Mouse (Mus musculus) neural tube, embryonic 15.5 days (tissue): ENCODE results near the gene Zfr2. TPM values are rescaled to one million over a fixed set of nuclear protein-coding genes. Genes with fewer than 3 reads are reported as not detected.

Experiments
- ATAC-seq: fragments of 200-750 bp; cut with Nextera tagmentation; 2 replicates; pipeline ENCODE4 v1.8.0; 2017; ENCODE audit warnings: mild to moderate bottlenecking, moderate TSS enrichment, moderate library complexity; ENCODE audit not compliant: low FRiP score
- H3K27ac ChIP-seq: fragments of 300-500 bp; sonication (generic); replicated peaks from 2 replicates; pipeline ENCODE4 v1.5.1; 2015; ENCODE audit warnings: mild to moderate bottlenecking, inconsistent platforms
- H3K27me3 ChIP-seq: fragments of 300-500 bp; sonication (generic); replicated peaks from 2 replicates; pipeline ENCODE4 v1.6.1; 2015; ENCODE audit warnings: inconsistent platforms
- H3K36me3 ChIP-seq: fragments of 300-500 bp; sonication (generic); 2 replicates; pipeline ENCODE4 v1.6.1; 2015; ENCODE audit warnings: inconsistent platforms
- H3K4me1 ChIP-seq: fragments of 300-500 bp; sonication (generic); 2 replicates; pipeline ENCODE4 v1.6.1; 2015; ENCODE audit warnings: inconsistent platforms
- H3K4me2 ChIP-seq: fragments of 300-500 bp; sonication (generic); 2 replicates; pipeline ENCODE4 v1.6.1; 2015; ENCODE audit warnings: inconsistent platforms, mild to moderate bottlenecking, moderate library complexity
- H3K4me3 ChIP-seq: fragments of 300-500 bp; sonication (generic); replicated peaks from 2 replicates; pipeline ENCODE4 v1.5.1; 2015; ENCODE audit warnings: mild to moderate bottlenecking, inconsistent platforms
- H3K9ac ChIP-seq: fragments of 300-500 bp; sonication (generic); replicated peaks from 2 replicates; pipeline ENCODE4 v1.6.1; 2015; ENCODE audit warnings: mild to moderate bottlenecking, inconsistent platforms
- H3K9me3 ChIP-seq: fragments of 300-500 bp; sonication (generic); replicated peaks from 2 replicates; pipeline ENCODE4 v1.6.1; 2016; ENCODE audit warnings: inconsistent platforms
- WGBS: fragments of 180-500 bp; shearing (Covaris S2); methylation state at CpG from one replicate; pipeline ENCODE4 v1.1.7; 2015; ENCODE audit warnings: mixed read lengths; 5-methylcytosine and 5-hydroxymethylcytosine counted together
- polyA plus RNA-seq: library from polyadenylated mRNA; unstranded; fragments of >200 nt; fragmentation: Nextera tagmentation; extraction: Ambion mirVana; gene quantifications from 2 replicates; pipeline ENCODE4 v1.2.1, GENCODE M21; 2015

Gene Zfr2
- polyA plus RNA-seq, 1 experiment from 2014 or later, result 31.9 TPM

- Histone ChIP-seq H3K9ac (no peak overlapping the region), H3K36me3 (no peaks in the 10 kb centered on the region), H3K4me1 (peaks cover 45% of the 10 kb centered on the region), H3K27ac (no peak overlapping the region), H3K9me3 (no peaks in the 10 kb centered on the region), H3K4me2 (peak overlapping the region; percentile 24; the same call in 1 of the 2 replicates), H3K4me3 (no peak overlapping the region), H3K27me3 (peaks cover 30% of the 10 kb centered on the region)
- no peak for ATAC-seq
- 12% methylated on average over 24 of the region's 24 CpGs for WGBS
Measured at GRCm38 (mm10) chr10:81290698-81291460, 57.9 kb downstream of the Zfr2 start.

- Histone ChIP-seq H3K9ac (no peak within 1 kb of the TSS), H3K4me2 (peak within 1 kb of the TSS; percentile 95), H3K4me3 (peak within 1 kb of the TSS; percentile 90), H3K36me3 (no peaks in the 10 kb centered on the region), H3K9me3 (no peaks in the 10 kb centered on the region), H3K4me1 (peaks cover 46% of the 10 kb centered on the region), H3K27ac (0 out of 2 replicates have a peak within 1 kb of the TSS, but pooled peaks have one; percentile 4), H3K27me3 (peaks cover 30% of the 10 kb centered on the region)
- 80% methylated on average over 9 of the region's 9 CpGs for WGBS
- no peak for ATAC-seq
Measured at GRCm38 (mm10) chr10:81291511-81292104, 58.7 kb downstream of the Zfr2 start, which contains the start of gene Tjp3. Tjp3 (minus strand) TSS chr10:81291581.

GRCm38 (mm10) chr10:81292554-81293333, 59.8 kb downstream of the Zfr2 start, which contains the start of gene Pip5k1c:
Pip5k1c (plus strand) TSS chr10:81292963.
- Histone ChIP-seq H3K4me2 (peak within 1 kb of the TSS; percentile 95), H3K27me3 (peaks cover 27% of the 10 kb centered on the region), H3K27ac (peak within 1 kb of the TSS; percentile 88), H3K36me3 (no peaks in the 10 kb centered on the region), H3K9me3 (no peaks in the 10 kb centered on the region), H3K9ac (peak within 1 kb of the TSS; percentile 91), H3K4me3 (peak within 1 kb of the TSS; percentile 90), H3K4me1 (peaks cover 51% of the 10 kb centered on the region)
- under 1% methylated on average over 80 of the region's 80 CpGs for WGBS
- peak; percentile 94 for ATAC-seq

GRCm38 (mm10) chr10:81293334-81294030, 60.5 kb downstream of the Zfr2 start:
- Histone ChIP-seq H3K4me2 (peak overlapping the region; percentile 95), H3K4me1 (peaks cover 52% of the 10 kb centered on the region), H3K27me3 (peaks cover 22% of the 10 kb centered on the region), H3K27ac (peak overlapping the region; percentile 88), H3K9ac (peak overlapping the region; percentile 91), H3K4me3 (peak overlapping the region; percentile 90), H3K9me3 (no peaks in the 10 kb centered on the region), H3K36me3 (no peaks in the 10 kb centered on the region)
- peak; percentile 25 for ATAC-seq
- 3% methylated on average over 25 of the region's 25 CpGs for WGBS

GRCm38 (mm10) chr10:81294442-81294841, 61.5 kb downstream of the Zfr2 start:
- Histone ChIP-seq H3K4me1 (peaks cover 51% of the 10 kb centered on the region), H3K27me3 (peaks cover 19% of the 10 kb centered on the region), H3K4me2 (peak overlapping the region; percentile 95), H3K4me3 (peak overlapping the region; percentile 90), H3K9ac (peak overlapping the region; percentile 91), H3K36me3 (no peaks in the 10 kb centered on the region), H3K9me3 (no peaks in the 10 kb centered on the region), H3K27ac (peak overlapping the region; percentile 88; the same call in 1 of the 2 replicates)
- no peak for ATAC-seq
- 46% methylated on average over 8 of the region's 8 CpGs for WGBS

- Histone ChIP-seq H3K9me3 (no peaks in the 10 kb centered on the region), H3K4me2 (peak overlapping the region; percentile 95), H3K27me3 (peaks cover 13% of the 10 kb centered on the region), H3K27ac (no peak overlapping the region), H3K9ac (0 out of 2 replicates have a peak overlapping the region, but pooled peaks have one; percentile 91), H3K36me3 (no peaks in the 10 kb centered on the region), H3K4me3 (no peak overlapping the region), H3K4me1 (peaks cover 47% of the 10 kb centered on the region)
- ATAC-seq, result no peak
- 98% methylated on average over 6 of the region's 6 CpGs for WGBS
Measured at GRCm38 (mm10) chr10:81295185-81295584, 62.2 kb downstream of the Zfr2 start.

GRCm38 (mm10) chr10:81297246-81297645, 64.3 kb downstream of the Zfr2 start:
- H3K4me1 ChIP-seq, result peaks cover 50% of the 10 kb centered on the region

GRCm38 (mm10) chr10:81297845-81298244, 64.9 kb downstream of the Zfr2 start:
- no peak overlapping the region for H3K9ac ChIP-seq
- no peaks in the 10 kb centered on the region for H3K27me3 ChIP-seq
- no peak overlapping the region for H3K4me2 ChIP-seq
- 0 out of 2 replicates have a peak overlapping the region, but pooled peaks have one; percentile 23 for H3K27ac ChIP-seq
- H3K36me3 ChIP-seq, result no peaks in the 10 kb centered on the region
- WGBS, result 72% methylated on average over 10 of the region's 10 CpGs
- peaks cover 56% of the 10 kb centered on the region for H3K4me1 ChIP-seq
- no peak overlapping the region for H3K4me3 ChIP-seq
- no peak for ATAC-seq
- H3K9me3 ChIP-seq, result no peaks in the 10 kb centered on the region

More at GRCm38 (mm10) chr10:81297246-81297645, 64.3 kb downstream of the Zfr2 start:
- Histone ChIP-seq H3K4me3 (no peak overlapping the region), H3K27me3 (no peaks in the 10 kb centered on the region), H3K9ac (no peak overlapping the region), H3K36me3 (no peaks in the 10 kb centered on the region), H3K27ac (0 out of 2 replicates have a peak overlapping the region, but pooled peaks have one; percentile 23), H3K4me2 (no peak overlapping the region), H3K9me3 (no peaks in the 10 kb centered on the region)
- ATAC-seq, result no peak
- 85% methylated on average over 6 of the region's 6 CpGs for WGBS

- H3K27ac ChIP-seq, result no peak overlapping the region
- H3K36me3 ChIP-seq, result no peaks in the 10 kb centered on the region
- no peak for ATAC-seq
- no peak overlapping the region for H3K4me2 ChIP-seq
- 92% methylated on average over 17 of the region's 17 CpGs for WGBS
- H3K27me3 ChIP-seq, result no peaks in the 10 kb centered on the region
- no peaks in the 10 kb centered on the region for H3K9me3 ChIP-seq
- H3K4me1 ChIP-seq, result peaks cover 61% of the 10 kb centered on the region
- no peak overlapping the region for H3K9ac ChIP-seq
- no peak overlapping the region for H3K4me3 ChIP-seq
Measured at GRCm38 (mm10) chr10:81298369-81299100, 65.6 kb downstream of the Zfr2 start.

GRCm38 (mm10) chr10:81299585-81300351, 66.8 kb downstream of the Zfr2 start:
- no peak for ATAC-seq
- 91% methylated on average over 14 of the region's 14 CpGs for WGBS
- Histone ChIP-seq H3K4me2 (no peak overlapping the region), H3K36me3 (no peaks in the 10 kb centered on the region), H3K4me1 (peaks cover 58% of the 10 kb centered on the region), H3K9me3 (no peaks in the 10 kb centered on the region), H3K27me3 (no peaks in the 10 kb centered on the region), H3K4me3 (no peak overlapping the region), H3K9ac (0 out of 2 replicates have a peak overlapping the region, but pooled peaks have one; percentile 3), H3K27ac (no peak overlapping the region)
